Mouse (Mus musculus) embryo, embryonic 9.5 days (tissue): ENCODE measurements around the gene Sod1.

ENCODE experiments used
- DNase-seq: peaks from one replicate; pipeline ENCODE4 v3.0.0-alpha.2; 2017; ENCODE audit errors: extremely low spot score

The Sod1 gene

GRCm38 (mm10) chr16:90220026-90220891, at the start of gene Sod1:
TSS of gene Sod1 (plus strand) at chr16:90220754.
- DNase-seq, result peak; percentile 98

- DNase-seq, result no peak
These were observed 49.1 kb upstream of the Sod1 start for GRCm38 (mm10) chr16:90171416-90171815.

DNA sequence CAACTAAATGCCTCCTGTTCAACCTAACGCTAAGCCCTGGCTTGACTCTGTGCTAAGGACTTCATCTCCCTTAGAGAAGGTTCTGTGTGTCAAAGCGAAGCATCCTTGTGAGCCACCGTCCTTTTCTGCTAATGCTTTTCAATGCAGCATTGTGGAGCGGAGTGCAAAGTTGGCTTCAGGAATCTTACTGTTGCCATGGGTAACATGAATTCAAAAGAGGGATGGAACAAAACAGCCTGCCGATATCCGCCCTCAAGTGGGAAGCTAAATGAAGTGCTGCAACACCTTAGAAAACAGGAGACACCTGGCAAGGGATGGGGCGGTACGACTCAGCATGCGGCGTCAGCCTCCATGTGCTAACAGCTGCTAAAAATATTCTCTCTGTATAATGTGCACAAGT, 44.1 kb upstream of the Sod1 start:
- no peak for DNase-seq

GRCm38 (mm10) chr16:90177425-90177824, 43.1 kb upstream of the Sod1 start:
- DNase-seq, result no peak

GRCm38 (mm10) chr16:90178404-90178803, 42.1 kb upstream of the Sod1 start:
- DNase-seq, result no peak

GRCm38 (mm10) chr16:90179892-90180291, 40.7 kb upstream of the Sod1 start:
- no peak for DNase-seq

- DNase-seq, result no peak
These were observed 39.6 kb upstream of the Sod1 start for GRCm38 (mm10) chr16:90180975-90181374.

GRCm38 (mm10) chr16:90181673-90182072, 38.9 kb upstream of the Sod1 start:
- no peak for DNase-seq

DNA sequence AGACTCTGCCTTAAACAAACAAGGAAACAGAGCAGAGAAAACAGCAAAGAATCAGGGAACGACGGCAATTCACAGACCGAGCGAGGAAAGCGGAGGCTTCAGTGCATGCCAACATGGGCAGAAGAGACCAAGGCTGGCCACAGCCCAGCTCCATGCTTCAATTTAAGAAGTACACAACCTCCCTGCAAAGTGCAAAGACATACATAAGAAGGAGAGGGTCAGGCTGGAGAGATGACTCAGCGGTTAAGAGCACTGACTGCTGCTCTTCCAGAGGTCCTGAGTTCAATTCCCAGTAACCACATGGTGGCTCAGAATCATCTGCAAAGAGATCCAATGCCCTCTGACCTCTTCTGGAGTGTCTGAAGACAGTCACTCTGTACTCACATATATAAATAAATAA, 36.4 kb upstream of the Sod1 start:
- DNase-seq, result no peak

- peak; percentile 73 for DNase-seq
These were observed 34.5 kb upstream of the Sod1 start for GRCm38 (mm10) chr16:90185928-90186588.

DNA sequence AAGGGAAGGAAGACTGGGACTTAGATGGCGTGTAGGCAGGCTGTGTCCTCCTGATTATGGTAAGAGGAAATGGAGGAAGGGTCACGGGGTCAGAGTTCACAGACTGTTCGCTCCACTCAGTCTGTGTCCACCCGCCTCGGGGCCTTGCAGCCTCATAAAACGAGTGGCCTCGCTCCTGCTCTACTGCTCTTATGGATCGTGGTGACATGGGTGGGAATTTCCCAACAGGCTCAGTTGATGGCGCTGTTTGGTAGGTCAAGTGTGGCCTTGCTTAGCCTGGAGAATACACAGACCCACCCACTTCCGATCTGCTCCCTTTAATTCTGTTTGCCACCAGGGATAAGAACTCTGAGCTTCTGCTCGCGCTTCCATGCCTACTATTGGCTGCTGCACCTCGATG, 33.1 kb upstream of the Sod1 start:
- DNase-seq, result peak; percentile 51

DNA sequence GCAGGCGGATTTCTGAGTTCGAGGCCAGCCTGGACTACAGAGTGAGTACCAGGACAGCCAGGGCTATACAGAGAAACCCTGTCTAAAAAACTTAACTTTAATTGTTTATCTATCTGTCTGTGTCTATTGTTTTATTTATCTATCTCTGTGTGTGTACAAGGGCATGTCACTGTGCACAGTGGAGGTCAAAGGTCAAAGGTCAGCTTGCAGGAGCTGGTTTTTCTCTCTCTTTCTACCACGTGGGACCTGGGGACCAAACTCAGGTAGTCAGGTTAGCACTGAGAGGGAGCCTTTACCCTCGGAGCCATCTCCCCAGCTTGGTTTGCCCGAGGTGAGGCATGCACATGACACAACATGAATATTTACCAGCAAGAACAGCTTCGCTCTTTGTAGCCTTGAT, 29.3 kb upstream of the Sod1 start:
- no peak for DNase-seq

- no peak for DNase-seq
These were observed 26.8 kb upstream of the Sod1 start for GRCm38 (mm10) chr16:90193719-90194118.

GRCm38 (mm10) chr16:90196688-90197240, 23.8 kb upstream of the Sod1 start:
- DNase-seq, result no peak

DNA sequence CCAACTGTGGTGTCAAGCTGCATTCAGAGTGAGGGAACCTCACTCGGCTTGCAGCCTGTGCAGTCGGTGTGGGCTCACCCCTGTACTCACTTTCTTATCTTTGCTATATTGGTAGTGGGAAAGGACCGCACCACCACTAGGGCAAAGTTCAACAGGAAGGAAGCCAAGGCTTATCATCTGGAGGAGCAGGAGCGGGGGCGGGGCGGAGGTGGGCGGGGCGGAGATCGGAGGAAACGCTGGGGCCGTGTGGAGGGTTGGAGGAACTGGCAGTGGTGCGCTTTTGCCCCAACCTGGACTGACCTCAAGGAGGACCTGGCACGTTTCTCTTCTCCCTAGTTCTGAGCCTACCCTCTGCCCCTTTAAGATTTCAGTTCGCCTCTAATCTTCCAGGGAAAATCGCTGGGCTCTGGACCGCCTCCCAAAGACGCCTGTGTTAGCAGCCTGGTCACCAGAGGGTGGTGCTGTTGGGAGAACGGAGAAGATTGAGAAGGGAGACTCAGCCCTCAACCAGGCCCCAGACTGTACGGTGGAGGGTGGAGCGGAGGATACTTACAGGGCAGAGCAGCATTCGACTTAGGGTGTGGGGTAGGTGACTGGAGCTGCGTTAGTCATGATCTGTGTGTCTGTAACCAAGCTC, 23.1 kb upstream of the Sod1 start:
- DNase-seq, result peak; percentile 87

GRCm38 (mm10) chr16:90198626-90199025, 21.9 kb upstream of the Sod1 start:
- no peak for DNase-seq

GRCm38 (mm10) chr16:90199174-90199573, 21.4 kb upstream of the Sod1 start:
- DNase-seq, result no peak

GRCm38 (mm10) chr16:90202140-90202539, 18.4 kb upstream of the Sod1 start:
- no peak for DNase-seq

DNA sequence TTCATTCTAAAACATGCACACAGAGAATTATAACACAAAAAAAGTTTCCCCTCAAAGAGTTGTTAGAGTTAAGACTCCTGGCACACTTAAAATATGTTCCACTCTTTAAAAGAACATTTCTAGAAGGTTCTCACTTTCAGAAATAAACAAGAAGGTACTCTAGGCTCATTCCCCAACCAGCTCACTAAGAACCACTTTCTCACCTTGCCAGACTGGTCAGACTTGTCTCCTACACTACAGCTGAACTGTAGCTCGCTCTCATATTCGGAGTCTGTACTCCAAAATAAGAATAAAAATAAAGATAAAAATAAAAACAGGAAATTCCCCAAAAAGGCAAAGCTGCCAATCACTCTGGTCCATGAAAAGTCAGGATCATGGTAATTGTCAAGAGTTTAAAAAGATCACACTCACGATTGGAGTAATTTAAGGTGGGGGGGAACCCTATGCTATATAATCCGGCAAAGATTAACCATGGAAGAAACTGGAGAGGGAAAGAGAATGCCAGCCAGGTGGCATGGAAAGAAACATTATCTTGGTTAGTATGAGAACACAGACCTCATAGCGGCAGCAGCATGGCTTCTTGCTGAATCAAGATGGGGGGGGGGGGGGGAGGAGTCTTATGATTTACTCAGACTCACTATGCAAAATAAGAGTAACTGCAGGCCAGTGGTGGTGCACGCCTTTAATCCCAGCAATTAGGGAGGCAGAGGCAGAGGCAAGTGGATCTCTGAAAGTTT, 17.2 kb upstream of the Sod1 start:
- DNase-seq, result no peak

GRCm38 (mm10) chr16:90204868-90205267, 15.7 kb upstream of the Sod1 start:
- no peak for DNase-seq

GRCm38 (mm10) chr16:90208996-90209395, 11.6 kb upstream of the Sod1 start:
- DNase-seq, result no peak

- DNase-seq, result no peak
These were observed 9.8 kb upstream of the Sod1 start for GRCm38 (mm10) chr16:90210717-90211116.
